Mouse (Mus musculus): ENCODE measurements around the gene Rps7. TPM values are rescaled to one million over a fixed set of nuclear protein-coding genes. Genes with fewer than 3 reads are reported as not detected.

Gene Rps7
- 844 and 942 TPM in 2 replicates for total RNA-seq (2014; rRNA removed)
- 481 and 538 TPM in 2 replicates for polyA plus RNA-seq (2015; fragmentation: Nextera tagmentation; extraction: Ambion mirVana)

DNA sequence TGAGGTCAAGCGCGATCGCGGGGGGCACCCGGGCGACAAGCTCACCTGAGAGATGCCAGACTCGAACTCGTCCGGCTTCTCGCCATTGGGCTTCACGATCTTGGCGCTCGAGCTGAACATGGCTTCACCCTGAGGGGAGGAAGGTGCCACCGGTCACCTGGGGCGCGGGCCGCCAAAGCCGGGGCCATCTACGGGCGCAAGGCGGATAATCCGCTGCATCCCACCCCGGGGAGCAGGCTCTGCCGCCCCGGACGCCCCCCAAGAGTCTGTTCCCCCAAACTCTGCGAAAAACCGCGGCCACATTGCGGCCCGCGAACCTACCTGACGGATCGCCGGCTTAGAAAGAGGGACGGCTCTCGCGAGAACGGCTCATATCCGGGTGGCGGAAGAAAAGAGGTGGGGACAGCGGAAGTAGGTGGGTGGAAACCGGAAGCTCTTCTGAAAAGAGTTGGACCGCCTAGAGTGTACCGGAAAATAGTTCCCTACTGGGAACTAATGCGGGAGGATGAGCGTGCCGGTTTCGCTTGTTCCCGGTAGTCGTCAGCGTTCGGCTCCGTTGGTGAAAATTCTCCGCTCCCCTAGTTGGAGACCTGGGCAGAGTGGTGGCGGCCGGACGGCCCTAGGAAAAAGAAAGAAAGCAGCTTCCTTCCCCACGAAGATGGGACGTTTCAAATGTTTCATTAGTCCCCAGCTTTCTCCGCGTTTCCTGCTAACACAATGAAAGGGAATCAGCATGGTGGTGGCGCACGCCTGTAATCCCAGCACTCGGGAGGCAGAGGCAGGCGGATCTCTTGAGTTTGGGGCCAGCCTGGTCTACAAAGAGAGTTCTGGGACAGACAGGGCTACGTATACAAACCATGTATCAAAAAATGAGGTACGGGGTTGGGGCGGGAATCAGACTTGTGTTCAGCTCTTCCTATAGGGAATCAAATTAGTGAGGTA lies at the start of gene Rps7:
Rps7 (minus strand) TSS at position 419 of the 942 bp plus-strand sequence.
- peak; percentile 96 for ATAC-seq (ENCODE audit: low FRiP score)
- DNase-seq (ENCODE audit: low spot score) = peak; percentile 97
- H3K36me3 ChIP-seq (ENCODE audit: insufficient read depth, low read length) = peaks cover 31% of the 10 kb centered on the region
- H3K9me3 ChIP-seq (ENCODE audit: low read length) = no peaks in the 10 kb centered on the region
- WGBS = 6% methylated on average over 69 of the region's 69 CpGs
- peak within 1 kb of the TSS; percentile 60 for H3K4me2 ChIP-seq (ENCODE audit: low read depth, low read length, poor library complexity, severe bottlenecking)
- H3K9ac ChIP-seq (replicated peaks; ENCODE audit: low read length, poor library complexity, severe bottlenecking) = peak within 1 kb of the TSS; percentile 88
- H3K4me3 ChIP-seq (ENCODE audit: low read depth, low read length) = peak within 1 kb of the TSS; percentile 68
- H3K27ac ChIP-seq (ENCODE audit: low read depth, low read length) = peak within 1 kb of the TSS; percentile 83
- peaks cover 5% of the 10 kb centered on the region; the same call in 1 of the 2 replicates for H3K4me1 ChIP-seq (ENCODE audit: insufficient read depth, low read length)
- no peak for TF ChIP-seq CTCF (IDR thresholded peaks at IDR 0.05)
- no peaks in the 10 kb centered on the region for H3K27me3 ChIP-seq (ENCODE audit: insufficient read depth, low read length)

DNA sequence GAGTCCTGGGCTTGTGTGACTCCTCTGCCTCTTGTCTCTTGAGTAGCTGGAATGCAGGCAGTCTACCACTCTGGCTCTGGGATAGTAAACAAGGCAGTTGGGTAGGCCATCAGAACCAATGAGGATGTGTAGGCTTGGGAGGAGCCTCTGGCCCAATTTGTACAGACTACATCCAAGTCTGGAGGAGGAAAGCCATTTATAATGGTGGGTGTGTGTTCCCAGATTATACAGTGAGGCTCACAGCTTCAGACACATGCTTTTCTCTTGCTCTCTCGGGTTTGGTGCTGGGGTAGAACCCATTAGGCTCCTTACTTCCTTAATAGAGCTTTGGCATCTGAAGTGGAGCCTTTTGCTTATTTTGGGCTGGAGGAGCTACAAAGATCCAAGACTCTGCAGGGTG lies 48.9 kb upstream of the Rps7 start:
- ATAC-seq (ENCODE audit: low FRiP score) = no peak
- TF ChIP-seq CTCF (IDR thresholded peaks at IDR 0.05) = no peak

DNA sequence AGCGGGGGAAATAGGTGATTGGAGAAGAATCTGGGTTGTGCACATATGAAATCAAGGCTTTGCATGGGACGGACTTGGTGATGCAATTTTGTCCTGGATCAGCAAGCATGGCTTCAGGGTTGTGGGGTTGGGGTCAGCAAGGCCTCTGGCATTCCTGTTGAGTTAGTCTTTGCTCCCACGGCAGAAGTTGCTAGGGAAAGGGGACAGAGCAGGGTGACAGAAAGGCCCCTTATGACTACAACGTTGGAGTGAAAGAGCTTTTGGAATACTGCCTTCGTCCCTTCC lies 40.1 kb upstream of the Rps7 start:
- no peak for TF ChIP-seq CTCF (IDR thresholded peaks at IDR 0.05)
- DNase-seq (ENCODE audit: low spot score) (no peak), ATAC-seq (ENCODE audit: low FRiP score) (no peak)
- Histone ChIP-seq H3K4me3 (ENCODE audit: low read depth, low read length) (peak overlapping the region; percentile 42; the same call in 1 of the 2 replicates), H3K27me3 (ENCODE audit: insufficient read depth, low read length) (no peaks in the 10 kb centered on the region), H3K27ac (ENCODE audit: low read depth, low read length) (peak overlapping the region; percentile 87), H3K4me2 (ENCODE audit: low read depth, low read length, poor library complexity, severe bottlenecking) (peak overlapping the region; percentile 51), H3K9ac (replicated peaks; ENCODE audit: low read length, poor library complexity, severe bottlenecking) (peak overlapping the region; percentile 60; the same call in 1 of the 2 replicates), H3K36me3 (ENCODE audit: insufficient read depth, low read length) (no peaks in the 10 kb centered on the region), H3K4me1 (ENCODE audit: insufficient read depth, low read length) (no peaks in the 10 kb centered on the region), H3K9me3 (ENCODE audit: low read length) (no peaks in the 10 kb centered on the region)
- WGBS = 60% methylated on average over 5 of the region's 5 CpGs

More for the DNA sequence above, 48.9 kb upstream of the Rps7 start:
- no peaks in the 10 kb centered on the region for H3K36me3 ChIP-seq (ENCODE audit: insufficient read depth, low read length)
- H3K9ac ChIP-seq (replicated peaks; ENCODE audit: low read length, poor library complexity, severe bottlenecking) = no peak overlapping the region
- DNase-seq (ENCODE audit: low spot score) = no peak
- H3K4me2 ChIP-seq (ENCODE audit: low read depth, low read length, poor library complexity, severe bottlenecking) = no peak overlapping the region
- H3K27ac ChIP-seq (ENCODE audit: low read depth, low read length) = no peak overlapping the region
- no peaks in the 10 kb centered on the region for H3K9me3 ChIP-seq (ENCODE audit: low read length)
- H3K4me1 ChIP-seq (ENCODE audit: insufficient read depth, low read length) = no peaks in the 10 kb centered on the region
- H3K4me3 ChIP-seq (ENCODE audit: low read depth, low read length) = no peak overlapping the region
- H3K27me3 ChIP-seq (ENCODE audit: insufficient read depth, low read length) = no peaks in the 10 kb centered on the region
- 88% methylated on average over 1 of the region's 1 CpGs for WGBS

DNA sequence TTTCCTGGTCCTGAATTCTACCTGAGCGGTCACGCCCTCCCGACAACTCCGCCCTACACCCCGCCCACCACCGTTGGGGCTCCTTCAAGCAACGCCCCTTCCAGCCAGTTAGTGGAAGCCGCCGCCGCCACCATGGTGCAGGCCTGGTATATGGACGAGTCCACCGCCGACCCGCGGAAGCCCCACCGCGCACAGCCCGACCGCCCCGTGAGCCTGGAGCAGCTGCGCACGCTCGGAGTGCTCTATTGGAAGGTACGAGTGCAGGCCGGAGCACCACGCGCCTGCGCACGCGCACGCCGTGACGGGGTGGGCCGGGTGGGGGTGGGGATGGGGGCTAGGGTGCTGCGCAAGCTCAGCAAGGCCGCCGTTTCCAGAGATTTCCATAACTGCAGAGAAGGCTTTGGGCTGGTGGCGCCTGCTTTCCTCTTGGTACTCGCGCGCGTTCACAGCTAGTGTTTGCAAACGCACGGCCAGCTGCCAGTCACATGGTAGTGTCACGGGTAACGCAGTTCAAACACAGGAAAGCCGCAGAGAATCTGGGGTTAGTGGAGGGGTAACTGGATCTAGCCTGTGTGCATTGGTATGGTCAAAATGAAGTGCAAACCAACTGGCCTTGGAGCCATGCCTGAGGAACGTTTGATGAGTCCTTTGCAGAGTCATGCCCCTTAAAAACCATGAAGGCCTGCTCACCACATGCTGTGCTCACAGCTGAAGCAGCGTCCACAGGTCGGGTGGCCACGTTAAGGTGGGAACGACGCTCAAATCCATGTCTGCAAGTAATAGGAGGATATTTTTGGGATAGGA lies 39.6 kb upstream of the Rps7 start, which contains the start of gene Adi1:
Adi1 (plus strand) TSS at position 111 of the 804 bp plus-strand sequence.
- no peaks in the 10 kb centered on the region for H3K4me1 ChIP-seq (ENCODE audit: insufficient read depth, low read length)
- peak within 1 kb of the TSS; percentile 60 for H3K9ac ChIP-seq (replicated peaks; ENCODE audit: low read length, poor library complexity, severe bottlenecking)
- H3K4me2 ChIP-seq (ENCODE audit: low read depth, low read length, poor library complexity, severe bottlenecking) = peak within 1 kb of the TSS; percentile 51
- H3K27ac ChIP-seq (ENCODE audit: low read depth, low read length) = peak within 1 kb of the TSS; percentile 87
- ATAC-seq (ENCODE audit: low FRiP score) = peak; percentile 97
- TF ChIP-seq CTCF (IDR thresholded peaks at IDR 0.05) = no peak
- no peaks in the 10 kb centered on the region for H3K36me3 ChIP-seq (ENCODE audit: insufficient read depth, low read length)
- H3K4me3 ChIP-seq (ENCODE audit: low read depth, low read length) = peak within 1 kb of the TSS; percentile 42
- no peaks in the 10 kb centered on the region for H3K27me3 ChIP-seq (ENCODE audit: insufficient read depth, low read length)
- H3K9me3 ChIP-seq (ENCODE audit: low read length) = no peaks in the 10 kb centered on the region
- 3% methylated on average over 53 of the region's 53 CpGs for WGBS
- peak; percentile 90 for DNase-seq (ENCODE audit: low spot score)

DNA sequence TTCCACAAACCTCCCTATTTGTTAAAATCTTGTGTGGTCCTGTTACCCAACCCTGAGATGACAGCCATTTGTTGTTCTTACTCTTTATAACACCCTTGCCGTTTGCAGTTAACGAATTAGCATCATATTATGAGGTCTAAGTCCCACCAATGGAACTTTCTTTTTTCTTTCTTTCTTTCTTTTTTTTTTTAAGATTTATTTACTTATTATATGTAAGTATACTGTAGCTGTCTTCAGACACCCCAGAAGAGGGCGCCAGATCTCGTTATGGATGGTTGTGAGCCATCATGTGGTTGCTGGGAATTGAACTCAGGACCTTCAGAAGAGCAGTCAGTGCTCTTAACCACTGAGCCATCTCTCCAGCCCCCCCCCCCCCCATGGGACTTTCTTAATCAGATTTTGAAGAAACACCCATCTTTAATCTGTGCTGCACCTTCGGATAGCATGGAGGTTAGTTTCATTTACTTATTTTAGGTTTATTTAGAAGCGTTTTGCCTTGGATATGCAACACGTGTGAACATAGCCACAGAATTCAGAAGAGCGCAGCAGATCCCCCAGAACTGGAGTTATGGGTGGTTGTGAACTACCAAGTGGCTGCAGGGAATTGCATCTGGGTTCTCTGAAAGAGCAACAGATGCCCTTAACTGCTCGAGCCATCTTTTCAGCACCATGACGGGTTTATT lies 38.4 kb upstream of the Rps7 start:
- peak overlapping the region; percentile 51 for H3K4me2 ChIP-seq (ENCODE audit: low read depth, low read length, poor library complexity, severe bottlenecking)
- TF ChIP-seq CTCF (IDR thresholded peaks at IDR 0.05) = no peak
- no peaks in the 10 kb centered on the region for H3K9me3 ChIP-seq (ENCODE audit: low read length)
- DNase-seq (ENCODE audit: low spot score) (no peak), ATAC-seq (ENCODE audit: low FRiP score) (no peak)
- peak overlapping the region; percentile 42; the same call in 1 of the 2 replicates for H3K4me3 ChIP-seq (ENCODE audit: low read depth, low read length)
- no peaks in the 10 kb centered on the region for H3K4me1 ChIP-seq (ENCODE audit: insufficient read depth, low read length)
- 89% methylated on average over 10 of the region's 10 CpGs for whole genome bisulfite sequencing
- no peaks in the 10 kb centered on the region for H3K27me3 ChIP-seq (ENCODE audit: insufficient read depth, low read length)
- 0 out of 2 replicates have a peak overlapping the region, but pooled peaks have one; percentile 60 for H3K9ac ChIP-seq (replicated peaks; ENCODE audit: low read length, poor library complexity, severe bottlenecking)
- H3K27ac ChIP-seq (ENCODE audit: low read depth, low read length) = peak overlapping the region; percentile 87
- H3K36me3 ChIP-seq (ENCODE audit: insufficient read depth, low read length) = no peaks in the 10 kb centered on the region

Data from midbrain, postnatal 0 days (tissue).